Mouse (Mus musculus): ENCODE data around the gene Zfp36.
"Not testable (repeated sequence)": the region's sequence is repeated elsewhere in the genome, so short reads cannot be mapped to it uniquely, and the experiment has no call there.

Gene Zfp36

DNA sequence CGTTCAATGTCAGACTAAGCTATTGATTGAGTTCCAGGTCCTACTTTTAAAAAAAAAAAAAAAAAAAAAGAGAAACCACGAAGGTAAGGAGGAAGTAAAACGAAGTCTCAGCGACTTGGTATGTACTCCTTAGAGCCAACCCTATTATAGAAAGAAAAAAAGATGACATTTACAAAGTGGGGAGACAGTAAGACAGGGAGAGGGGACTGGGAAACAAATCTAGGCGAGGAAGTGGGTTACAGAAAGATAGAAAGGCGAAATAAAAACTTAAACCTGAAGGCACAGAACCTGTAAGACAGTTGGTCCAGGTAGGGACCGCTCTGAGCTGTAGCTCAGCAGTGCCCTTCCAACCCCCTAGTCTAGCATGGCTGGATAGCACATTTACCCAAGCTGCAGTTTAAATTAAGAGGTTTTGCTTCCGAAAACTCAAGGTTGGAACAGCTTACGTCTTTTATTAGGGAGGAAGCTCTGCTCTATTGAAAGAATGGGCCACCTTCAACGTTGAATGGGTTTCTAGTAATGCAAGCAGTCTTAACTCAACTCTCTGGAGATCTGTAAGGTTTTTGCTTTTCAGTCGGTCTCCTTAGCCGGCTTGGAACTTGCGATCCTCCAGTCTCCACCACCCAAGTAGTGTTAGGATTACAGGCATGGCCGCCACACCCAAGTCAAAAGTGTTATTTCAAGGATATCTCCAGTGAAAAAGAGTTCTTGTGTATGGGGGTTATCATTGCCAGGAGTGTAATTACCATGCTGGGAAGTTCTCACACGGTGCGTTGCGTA lies at the start of gene Zfp36:
Gene Zfp36 (minus strand): TSS at position 17 of the 780 bp plus-strand sequence.
- no peak for DNase-seq (ENCODE audit: low read depth, low spot score)

DNA sequence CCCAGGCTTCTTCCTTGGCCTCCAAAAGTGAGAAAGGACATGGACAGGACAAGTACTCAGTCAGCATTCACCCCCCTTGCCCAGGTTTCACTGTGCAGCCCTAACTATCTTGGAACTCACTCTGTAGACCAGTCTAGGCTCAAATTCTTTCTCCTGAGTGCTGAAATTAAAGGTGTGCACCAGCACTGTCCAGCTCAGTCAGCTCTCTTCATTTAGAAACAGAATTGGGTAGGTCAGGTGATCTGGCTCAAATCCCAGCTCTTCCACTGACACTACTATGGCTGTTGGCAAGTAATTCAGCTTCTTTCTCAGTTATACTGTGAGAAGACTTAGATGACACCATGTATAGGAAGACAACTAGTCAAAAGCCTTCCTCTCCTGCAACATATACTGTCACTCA lies 47.7 kb upstream of the Zfp36 start:
- DNase-seq (ENCODE audit: low read depth, low spot score) = peak; percentile 67

DNA sequence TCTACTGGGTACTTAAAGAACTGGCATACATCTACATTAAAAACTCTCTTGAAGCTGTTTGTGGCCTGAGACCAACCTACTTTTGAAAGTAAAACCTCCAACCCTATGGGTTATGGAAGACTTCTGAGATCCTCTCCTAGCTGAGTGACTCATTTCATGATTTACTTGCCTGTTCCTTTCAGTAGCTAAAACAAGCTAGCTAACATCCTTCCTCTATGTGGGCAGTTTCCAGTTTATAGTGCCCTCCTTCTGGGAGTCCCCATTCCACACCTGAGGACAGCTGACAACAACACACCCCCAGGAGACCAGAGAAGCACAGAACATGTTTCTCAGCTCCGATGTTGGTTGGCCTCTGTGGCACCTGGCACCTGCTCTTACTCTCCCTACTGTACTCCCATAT lies 43.0 kb upstream of the Zfp36 start:
- DNase-seq (ENCODE audit: low read depth, low spot score) = no peak

DNA sequence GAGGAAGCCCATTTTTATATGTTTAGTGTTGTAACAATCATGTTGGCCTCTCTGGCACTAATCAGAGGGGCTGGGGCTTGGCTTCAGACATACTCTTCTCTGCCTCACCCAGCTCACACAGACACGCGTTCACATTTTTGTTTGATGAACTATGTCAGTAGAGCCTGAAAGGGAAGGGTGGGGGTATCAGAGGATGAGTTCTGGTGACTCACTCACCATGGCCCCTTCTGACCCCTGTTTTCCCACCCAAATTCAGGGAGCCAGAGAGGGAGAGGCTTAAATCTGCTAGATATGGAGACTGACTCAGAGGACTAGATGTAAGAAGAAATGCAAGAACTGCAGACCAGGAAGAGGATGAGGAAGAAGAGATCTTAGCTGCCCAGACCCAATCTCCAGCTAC lies 39.4 kb upstream of the Zfp36 start:
- no peak for DNase-seq (ENCODE audit: low read depth, low spot score)

DNA sequence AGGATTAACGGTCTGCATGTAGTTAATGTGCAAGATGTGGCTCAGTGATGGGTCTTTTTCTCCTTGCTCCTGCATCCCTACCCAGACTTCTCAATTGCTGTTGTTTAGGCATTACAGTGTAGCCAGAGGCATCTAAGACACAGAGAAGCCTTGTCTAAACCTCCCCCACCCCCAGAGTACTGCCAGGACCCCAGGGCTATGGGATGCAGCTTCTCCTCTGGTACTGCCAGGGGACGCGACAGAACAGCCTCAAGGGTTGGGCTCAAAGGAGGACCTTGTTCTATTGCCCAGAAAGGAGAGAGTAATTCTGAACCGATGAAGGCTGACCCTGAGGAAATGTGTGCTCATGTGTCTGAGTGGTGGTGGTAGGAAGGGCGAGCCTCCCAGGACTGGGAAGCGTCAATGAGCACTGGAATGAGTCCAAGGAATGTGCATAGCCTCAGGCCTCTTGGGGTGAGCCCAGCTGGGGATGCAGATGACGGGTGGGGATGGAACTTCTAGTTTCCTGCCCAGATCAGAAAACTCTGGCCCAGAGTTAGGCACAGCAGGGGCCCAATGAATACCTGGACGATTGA lies 38.1 kb upstream of the Zfp36 start:
- DNase-seq (ENCODE audit: low read depth, low spot score) = peak; percentile 69

DNA sequence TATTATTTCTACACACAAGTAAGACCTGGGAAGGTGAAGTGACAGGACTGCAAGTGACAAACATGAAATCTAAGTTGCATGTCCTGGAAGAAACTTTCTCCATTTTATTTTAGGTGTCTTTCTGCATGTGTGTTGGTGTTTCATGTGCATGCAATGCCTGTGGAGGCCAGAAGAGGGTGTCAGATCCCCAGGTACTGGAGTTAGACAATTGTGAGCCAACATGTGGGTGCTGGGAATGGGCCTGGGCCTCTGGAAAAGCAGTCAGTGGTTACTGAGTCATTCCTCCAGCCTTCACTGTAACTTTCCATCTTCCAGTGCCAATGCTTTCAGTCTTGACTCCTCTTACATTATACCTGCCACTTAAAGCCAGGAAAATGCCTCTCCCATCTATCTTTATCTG lies 37.3 kb upstream of the Zfp36 start:
- DNase-seq (ENCODE audit: low read depth, low spot score) = no peak

DNA sequence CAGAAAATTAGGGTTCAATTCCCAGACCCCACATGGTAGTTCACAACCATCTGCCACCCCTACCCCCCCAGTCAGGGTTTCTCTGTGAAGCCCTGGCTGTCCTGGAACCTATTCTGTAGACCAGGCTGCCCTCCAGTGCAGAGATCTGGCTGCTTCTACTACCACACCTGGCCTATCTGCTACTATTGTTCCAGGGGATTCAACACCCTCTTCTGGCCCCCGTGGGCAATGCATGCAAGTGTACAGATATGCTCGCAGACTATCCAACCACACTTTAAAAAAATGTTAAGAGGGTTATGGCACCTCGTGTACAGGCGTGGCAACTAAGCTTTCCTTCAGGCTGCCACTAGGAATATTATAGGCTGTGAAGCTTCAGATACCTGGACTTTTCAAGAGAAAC lies 32.8 kb upstream of the Zfp36 start:
- DNase-seq (ENCODE audit: low read depth, low spot score) = no peak

DNA sequence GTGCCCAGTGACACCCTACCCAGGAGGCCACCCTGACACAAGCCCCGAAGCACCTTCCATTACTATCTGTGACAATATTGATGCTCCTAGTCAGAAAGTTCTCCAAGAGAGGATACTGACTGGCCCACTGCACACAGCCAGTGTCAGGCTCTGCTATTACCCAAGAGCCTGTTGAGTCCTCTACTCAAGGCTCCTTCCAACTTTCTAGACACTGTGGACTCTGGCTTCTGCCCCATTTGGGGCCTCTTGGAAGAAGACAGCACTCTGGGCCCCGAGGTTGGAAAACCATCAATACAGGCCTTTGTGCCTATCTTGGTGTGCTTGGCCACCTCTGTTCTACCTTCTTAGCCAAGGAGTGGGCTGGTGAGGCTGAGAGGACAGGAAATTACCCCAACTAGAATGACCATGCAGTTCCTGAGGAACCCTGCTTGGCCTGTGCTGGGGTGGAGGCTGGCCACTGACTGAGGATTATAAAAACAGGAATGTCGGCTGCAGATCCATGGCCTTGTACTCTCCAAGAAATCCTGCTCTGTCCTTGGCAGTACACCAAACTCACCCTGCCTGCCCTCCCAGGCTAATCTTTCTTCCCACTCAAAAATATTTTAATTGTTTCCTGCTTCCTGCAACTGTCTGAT lies 30.9 kb upstream of the Zfp36 start:
- no peak for DNase-seq (ENCODE audit: low read depth, low spot score)

DNA sequence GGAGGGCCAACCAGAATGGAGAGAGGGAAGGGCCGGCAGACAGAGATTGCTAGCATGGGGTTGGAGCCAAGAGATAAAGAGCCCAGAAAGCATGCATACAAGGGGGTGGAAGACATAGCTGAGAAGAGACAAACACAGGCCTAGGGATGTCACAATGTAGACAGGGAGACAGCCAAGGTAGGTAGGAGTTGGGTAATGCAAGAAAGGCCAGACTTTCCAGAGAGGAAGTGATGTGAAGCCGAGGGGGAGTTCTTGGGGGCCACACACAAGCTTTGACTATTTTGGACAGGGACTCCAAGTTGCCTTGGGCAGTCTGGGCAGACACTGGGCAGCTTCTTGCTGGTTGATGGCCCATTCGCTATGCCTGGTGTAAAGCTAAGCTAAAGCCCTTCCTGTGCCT lies 21.9 kb upstream of the Zfp36 start:
- no peak for DNase-seq (ENCODE audit: low read depth, low spot score)

DNA sequence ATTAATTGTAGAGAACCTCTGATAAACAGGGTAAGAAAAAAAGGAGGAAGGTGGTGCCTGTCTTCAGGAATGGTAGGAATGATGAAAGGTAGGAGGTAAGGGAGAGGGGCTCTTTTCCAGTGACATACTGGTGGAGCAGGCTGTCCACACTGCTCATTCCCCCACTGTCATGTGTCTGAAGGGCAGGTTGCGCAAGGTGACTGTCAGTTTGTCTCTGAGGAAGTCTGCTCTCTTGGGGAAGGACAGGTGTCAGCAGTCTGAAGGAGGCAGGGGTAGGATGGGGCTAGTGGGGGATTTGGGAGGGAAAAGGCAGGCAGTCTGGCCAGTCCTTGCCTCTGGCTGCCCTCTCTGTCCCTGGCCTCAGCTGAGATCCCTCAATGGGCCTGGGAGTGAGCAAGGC lies 21.0 kb upstream of the Zfp36 start:
- DNase-seq (ENCODE audit: low read depth, low spot score) = no peak

DNA sequence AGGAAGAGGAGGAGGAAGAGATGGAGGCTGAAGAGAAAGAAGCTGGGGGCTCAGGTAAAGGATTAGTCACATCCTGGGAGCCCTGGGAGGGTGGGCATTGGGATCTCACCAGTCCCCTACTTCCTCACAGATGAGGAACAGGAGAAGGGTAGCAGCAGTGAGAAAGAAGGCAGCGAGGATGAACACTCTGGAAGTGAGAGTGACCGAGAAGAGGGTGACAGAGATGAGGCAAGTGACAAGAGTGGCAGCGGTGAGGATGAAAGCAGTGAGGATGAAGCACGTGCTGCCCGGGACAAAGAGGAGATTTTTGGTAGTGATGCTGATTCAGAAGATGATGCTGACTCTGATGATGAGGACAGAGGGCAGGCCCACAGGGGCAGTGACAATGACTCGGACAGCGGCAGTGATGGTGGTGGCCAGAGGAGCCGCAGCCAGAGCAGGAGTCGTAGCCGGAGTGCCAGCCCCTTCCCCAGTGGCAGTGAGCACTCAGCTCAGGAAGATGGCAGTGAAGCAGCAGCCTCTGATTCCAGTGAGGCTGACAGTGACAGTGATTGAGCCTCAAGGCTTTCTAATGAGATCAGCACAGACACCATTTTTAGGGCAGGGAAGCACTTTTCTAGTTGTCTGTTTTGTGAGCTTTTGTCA lies 18.8 kb upstream of the Zfp36 start:
- no peak for DNase-seq (ENCODE audit: low read depth, low spot score)

DNA sequence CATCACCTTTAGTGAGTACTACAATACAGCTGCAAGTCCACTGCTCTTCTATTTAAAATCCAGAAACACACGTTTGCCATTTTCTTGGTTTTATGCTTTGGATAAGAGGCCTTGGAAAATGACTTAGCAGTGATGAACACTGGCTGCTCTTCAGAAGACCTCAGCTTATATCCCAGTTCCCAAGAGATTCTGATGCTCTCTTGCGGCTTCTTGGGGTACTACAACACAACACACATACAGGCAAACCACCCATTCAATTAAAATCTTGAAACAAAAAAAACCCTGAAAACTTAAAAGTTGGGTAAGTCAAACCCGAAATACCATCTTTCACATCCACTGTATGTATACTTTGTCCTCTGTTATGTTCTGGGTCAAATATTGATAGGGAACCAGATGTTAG lies 17.9 kb upstream of the Zfp36 start:
- peak; percentile 56 for DNase-seq (ENCODE audit: low read depth, low spot score)

DNA sequence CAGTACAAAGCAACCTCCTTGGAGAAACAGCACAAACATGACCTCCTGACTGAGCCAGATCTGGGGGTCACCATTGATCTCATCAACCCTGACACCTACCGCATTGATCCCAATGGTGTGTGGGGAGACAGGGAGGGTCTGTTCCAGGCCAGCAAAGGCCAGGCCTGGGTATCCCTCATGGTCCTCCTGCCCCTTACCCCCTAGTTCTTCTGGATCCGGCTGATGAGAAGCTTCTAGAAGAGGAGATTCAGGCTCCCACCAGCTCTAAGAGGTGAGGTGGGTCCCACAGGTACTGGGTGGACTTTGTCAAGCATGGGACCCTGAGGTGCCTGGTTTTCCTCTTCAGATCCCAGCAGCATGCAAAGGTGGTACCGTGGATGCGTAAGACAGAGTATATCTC lies 15.4 kb upstream of the Zfp36 start:
- no peak for DNase-seq (ENCODE audit: low read depth, low spot score)

DNA sequence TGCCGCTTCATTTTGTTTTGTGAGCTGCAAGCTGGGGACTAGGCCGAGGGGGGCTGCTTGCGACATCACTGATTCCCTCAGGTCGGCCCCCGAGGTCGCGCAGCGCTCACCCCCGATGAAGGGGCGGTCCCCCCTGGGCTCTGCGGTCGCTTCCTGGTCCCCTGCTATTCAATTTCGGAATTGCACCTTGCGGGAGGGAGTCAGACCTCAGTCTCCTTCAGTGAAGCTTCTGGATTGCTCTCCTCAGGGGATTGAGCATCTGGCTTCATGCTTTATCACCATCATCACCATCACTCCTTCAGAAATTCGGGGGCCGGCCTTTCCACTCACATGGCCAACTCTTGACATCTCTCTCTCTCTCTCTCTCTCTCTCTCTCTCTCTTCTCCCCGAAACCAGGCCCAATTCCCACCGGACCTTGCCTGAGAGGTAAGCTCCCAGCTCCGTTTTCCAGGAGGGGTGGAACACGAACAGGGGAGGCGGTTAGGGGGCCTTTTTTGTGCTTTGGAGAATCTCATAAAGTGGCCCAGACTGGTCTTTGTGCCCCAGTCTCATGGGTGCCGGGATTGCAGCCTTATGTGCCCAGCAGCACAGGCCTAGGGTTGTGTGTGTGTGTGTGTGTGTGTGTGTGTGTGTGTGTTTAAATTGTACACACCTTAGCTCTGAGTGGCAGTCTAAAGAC lies 13.4 kb upstream of the Zfp36 start:
- no peak for DNase-seq (ENCODE audit: low read depth, low spot score)

DNA sequence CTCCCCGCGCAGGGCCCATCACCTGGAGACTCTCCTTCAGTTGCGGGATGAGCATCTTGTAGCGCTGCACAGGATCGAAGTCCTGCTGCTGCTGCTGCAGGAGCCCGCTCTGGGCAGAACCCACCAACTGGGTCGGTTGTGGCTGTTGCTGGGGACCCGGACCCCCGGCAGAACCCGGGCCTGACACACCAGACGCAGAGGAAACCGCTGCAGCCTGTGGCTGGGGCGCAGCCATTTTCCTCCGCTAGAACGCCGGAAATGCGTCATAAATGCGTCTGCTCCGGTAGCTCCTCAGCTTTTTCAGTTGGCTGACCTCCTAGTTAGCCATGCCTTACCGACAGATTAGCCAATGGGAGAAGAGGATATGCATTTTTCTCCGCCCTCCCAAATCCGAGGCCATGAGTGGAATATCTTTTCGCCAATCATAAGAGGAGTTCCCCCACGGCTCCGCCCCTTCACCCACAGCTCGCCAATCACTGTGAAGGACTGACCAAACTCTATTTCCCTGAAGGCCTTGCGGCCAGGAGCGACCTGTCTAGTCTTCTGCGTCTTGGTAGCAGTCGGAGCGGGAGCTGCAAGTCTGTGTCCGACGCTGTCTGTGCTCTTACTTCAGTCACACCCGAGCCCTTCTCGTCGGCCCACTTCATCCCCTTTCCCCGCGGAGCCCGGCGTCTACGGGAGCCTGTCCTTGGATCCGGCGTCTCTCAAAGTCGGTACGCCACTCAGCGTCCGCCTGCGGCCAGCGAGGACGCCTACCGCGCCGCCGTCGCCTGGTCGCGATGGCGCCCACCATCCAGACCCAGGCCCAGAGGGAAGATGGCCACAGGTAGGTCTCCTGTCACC lies 12.6 kb upstream of the Zfp36 start, which contains the start of the genes Med29 and Paf1:
Gene Med29 (minus strand): TSS at position 280 of the 843 bp plus-strand sequence.
Gene Paf1 (plus strand): TSS at position 523 of the 843 bp plus-strand sequence.
- peak; percentile 100 for DNase-seq (ENCODE audit: low read depth, low spot score)

DNA sequence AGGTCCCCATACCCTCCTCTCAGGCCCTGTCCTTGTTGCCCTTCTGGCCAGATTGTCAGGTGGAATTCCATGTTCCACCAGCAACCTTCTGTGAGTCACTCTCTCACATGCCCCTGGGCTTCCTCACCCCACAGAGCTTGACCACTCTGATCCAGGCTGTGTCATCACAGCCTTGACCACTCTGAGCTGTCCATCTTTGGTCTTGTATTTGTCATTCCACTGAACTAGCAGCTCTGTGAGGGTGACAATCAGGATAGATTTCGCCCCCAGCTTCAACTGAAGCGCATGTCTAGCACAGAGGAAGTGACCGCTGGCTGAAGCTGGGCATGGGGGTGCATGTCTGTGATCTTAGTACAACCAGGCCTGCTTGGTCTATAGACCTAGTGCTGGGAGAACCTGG lies 10.3 kb upstream of the Zfp36 start:
- DNase-seq (ENCODE audit: low read depth, low spot score) = no peak

DNA sequence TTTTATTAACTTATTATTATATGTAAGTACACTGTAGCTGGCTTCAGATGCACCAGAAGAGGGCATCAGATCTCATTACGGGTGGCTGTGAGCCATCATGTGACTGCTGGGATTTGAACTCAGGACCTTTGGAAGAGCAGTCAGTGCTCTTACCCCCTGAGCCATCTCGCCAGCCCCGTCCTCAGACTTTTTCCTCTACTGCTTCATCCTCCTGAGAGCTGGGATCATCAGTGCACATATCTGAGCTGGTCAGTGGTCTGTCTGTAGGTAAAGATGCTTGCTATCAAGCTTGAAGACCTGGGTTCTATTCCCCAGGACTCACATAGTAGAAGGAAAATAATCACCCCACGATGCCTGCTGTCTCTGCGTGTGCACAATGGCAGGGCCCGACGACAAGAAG lies 7.3 kb upstream of the Zfp36 start:
- DNase-seq (ENCODE audit: low read depth, low spot score) = not testable (repeated sequence)

DNA sequence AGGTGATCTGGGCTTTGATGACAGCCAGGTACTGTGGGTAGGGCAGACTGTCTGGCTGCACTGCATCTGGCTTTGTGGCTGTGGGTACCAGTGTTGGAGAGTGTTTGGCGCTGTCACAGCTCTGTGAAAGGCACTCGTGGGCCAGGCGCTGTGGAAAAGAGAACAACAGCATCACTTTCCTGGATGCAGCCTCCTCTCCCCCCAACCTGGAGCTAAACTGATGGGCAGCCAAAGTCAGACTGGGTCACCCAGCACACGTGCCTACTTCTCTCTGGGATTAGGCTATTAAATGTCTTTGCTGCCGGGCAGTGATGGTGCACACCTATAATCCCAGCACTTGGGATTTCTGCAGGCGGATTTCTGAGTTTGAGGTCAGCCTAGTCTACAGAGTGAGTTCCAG lies 6.8 kb upstream of the Zfp36 start:
- not testable (repeated sequence) for DNase-seq (ENCODE audit: low read depth, low spot score)

DNA sequence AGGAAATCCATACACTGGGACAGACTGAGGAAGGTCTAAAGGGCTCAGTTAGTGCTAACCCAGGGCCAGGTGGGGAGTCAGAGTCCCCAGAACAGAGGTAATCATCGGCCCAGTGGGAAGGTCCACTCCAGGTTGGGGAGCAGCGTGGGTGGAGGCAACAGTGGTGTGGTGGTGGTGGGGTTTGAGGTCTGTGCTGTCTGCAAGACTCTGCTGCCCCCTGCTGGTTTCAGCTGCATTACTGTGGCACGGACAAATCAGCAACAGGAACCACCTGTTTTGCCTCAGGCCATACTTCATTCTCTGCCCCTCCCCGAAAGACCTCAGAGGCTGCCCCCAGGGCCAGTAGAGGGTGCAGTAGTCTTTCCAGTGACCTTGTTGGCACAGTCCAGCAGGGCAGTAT lies 6.4 kb upstream of the Zfp36 start:
- peak; percentile 90 for DNase-seq (ENCODE audit: low read depth, low spot score)

DNA sequence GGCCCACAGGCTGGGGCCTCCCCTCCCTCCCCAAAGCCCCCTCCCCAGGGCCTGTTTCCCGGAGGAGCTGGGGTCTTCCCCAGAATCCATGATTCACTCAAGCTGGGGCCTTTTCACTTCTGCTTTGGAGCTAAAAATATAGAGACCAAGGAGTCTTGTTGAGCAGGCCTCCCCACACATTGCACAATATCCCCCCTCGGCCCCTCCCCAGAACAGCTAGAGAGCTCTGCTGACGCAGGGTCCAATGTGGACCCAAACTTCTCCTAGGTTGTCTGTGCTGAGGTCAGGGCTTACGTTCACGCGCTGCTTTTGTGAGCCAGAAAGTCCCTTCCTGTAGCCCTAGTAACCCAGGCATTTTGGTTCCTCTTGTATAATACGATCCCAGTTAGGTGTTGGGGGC lies 6.0 kb upstream of the Zfp36 start:
- peak; percentile 67 for DNase-seq (ENCODE audit: low read depth, low spot score)

DNA sequence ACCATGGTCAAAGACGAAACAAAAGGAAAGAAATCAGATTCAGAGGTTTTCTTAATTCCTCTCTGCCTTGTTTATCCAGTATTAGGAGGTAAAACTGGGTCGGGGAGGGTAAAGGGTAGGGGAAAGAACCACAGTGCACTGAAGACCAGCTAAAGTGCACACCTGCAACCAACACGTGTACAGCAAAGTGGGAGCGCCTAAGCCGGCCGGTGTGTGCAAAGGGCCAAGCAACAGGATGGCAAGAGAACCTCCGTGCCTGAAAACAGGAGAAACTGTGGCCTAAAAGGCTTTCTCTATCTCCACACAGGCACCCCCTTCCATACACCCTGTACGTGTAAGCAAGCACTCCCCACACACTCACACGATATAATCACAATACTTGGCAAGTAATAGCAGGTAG lies 5.1 kb upstream of the Zfp36 start:
- no peak for DNase-seq (ENCODE audit: low read depth, low spot score)

Data from brain, adult 2 months (tissue).